Mouse (Mus musculus) C3H10T1/2 (cell line): Measurements from ENCODE around the gene Plcxd2. TPM values are rescaled to one million over a fixed set of nuclear protein-coding genes. Genes with fewer than 3 reads are reported as not detected.

Experiments
- polyA plus RNA-seq, 2 experiments: library from polyadenylated mRNA; unstranded; fragments of >200 nt; fragmentation: generic; extraction: Trizol; gene quantifications; one replicate each; pipeline ENCODE4 v1.2.1; 2012; ENCODE audit warnings: missing spikeins in 2 of 2

The Plcxd2 gene
- under 1 TPM; 0.02 to 0.51 TPM for polyA plus RNA-seq

DNA sequence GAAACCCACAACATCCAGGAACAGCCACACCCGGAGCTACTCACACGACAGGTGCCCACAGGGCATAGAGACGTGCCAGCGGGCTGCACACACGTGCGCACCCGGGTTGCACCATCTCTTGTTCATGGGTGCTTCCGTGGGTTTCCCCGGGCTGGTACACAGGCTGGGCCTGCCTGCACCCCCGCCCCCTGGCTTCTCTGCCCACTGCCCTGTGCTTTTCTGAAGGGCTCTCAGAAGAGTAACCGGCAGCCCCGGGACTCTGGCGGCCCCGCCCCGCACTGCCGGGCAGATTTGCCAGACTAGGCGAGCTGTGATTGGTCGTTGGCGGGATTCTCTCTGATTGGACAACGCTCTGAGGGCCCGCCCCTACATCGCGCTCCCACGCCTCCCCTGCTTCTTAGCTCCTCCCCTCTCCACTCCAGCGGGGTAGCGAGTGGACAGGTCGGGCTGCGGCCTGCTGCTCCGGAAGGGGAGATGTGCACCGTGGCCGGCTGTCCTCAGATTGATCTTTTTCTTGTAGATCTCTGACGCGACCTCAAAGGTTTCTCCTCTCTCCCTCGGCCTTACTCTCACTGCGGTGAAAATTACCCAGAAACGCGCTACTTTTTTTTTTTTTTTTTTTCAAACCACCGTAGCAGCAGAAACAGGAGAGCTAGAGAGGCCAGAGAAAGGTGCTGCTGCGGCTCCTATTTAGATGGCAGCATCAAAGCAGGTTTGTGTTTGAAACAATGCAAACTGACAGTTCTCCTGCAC lies at the start of gene Plcxd2:
TSS of gene Plcxd2 (minus strand) at position 66 of the 753 bp plus-strand sequence.

GRCm38 (mm10) chr16:45953394-45953793 lies 56.6 kb downstream of the Plcxd2 start, which contains the start of gene Phldb2:
Gene Phldb2 (minus strand): TSS chr16:45953598.

Other genes starting within 250 kb of the Plcxd2 start
- 10 to 100 TPM in 1 of 2 experiments, under 1 TPM in 1; 0.70 to 13.9 TPM for gene Phldb2, start 56.6 kb downstream of the Plcxd2 start, polyA plus RNA-seq
- gene Cd96, start 110.0 kb upstream of the Plcxd2 start, polyA plus RNA-seq, result under 1 TPM in 1 of 2 experiments, not detected in 1; 0.22 TPM
- gene Gm4737, start 144.9 kb upstream of the Plcxd2 start, polyA plus RNA-seq, result 100 to 1,000 TPM; 117 to 273 TPM